Mouse (Mus musculus) limb, embryonic 15.5 days (tissue): ENCODE measurements around the gene Rpl36. TPM values are rescaled to one million over a fixed set of nuclear protein-coding genes. Genes with fewer than 3 reads are reported as not detected.
A peak's percentile ranks its signal among the peaks of the same experiment; 100 is the strongest.
"Not testable (repeated sequence)": the region's sequence is repeated elsewhere in the genome, so short reads cannot be mapped to it uniquely, and the experiment has no call there.

ENCODE experiments used
- ATAC-seq: fragments of 200-750 bp; cut with Nextera tagmentation; 2 replicates; pipeline ENCODE4 v1.8.0; 2017; ENCODE audit warnings: low read depth, moderate TSS enrichment; ENCODE audit not compliant: insufficient number of reproducible peaks, low FRiP score, low TSS enrichment
- H3K27ac ChIP-seq: fragments of 300-500 bp; sonication (generic); 2 replicates; pipeline ENCODE4 v1.5.1; 2015; ENCODE audit warnings: moderate library complexity, mild to moderate bottlenecking, inconsistent platforms
- H3K27me3 ChIP-seq: fragments of 300-500 bp; sonication (generic); 2 replicates; pipeline ENCODE4 v1.6.1; 2015; ENCODE audit warnings: inconsistent platforms
- H3K36me3 ChIP-seq: fragments of 300-500 bp; sonication (generic); 2 replicates; pipeline ENCODE4 v1.6.1; 2015; ENCODE audit warnings: inconsistent platforms
- H3K4me1 ChIP-seq: fragments of 300-500 bp; sonication (generic); 2 replicates; pipeline ENCODE4 v1.6.1; 2015; ENCODE audit warnings: inconsistent platforms
- H3K4me2 ChIP-seq: fragments of 300-500 bp; sonication (generic); 2 replicates; pipeline ENCODE4 v1.6.1; 2015; ENCODE audit warnings: mild to moderate bottlenecking, inconsistent platforms
- H3K4me3 ChIP-seq: fragments of 300-500 bp; sonication (generic); 2 replicates; pipeline ENCODE4 v1.5.1; 2015; ENCODE audit warnings: mild to moderate bottlenecking, inconsistent platforms
- H3K9ac ChIP-seq: fragments of 300-500 bp; sonication (generic); 2 replicates; pipeline ENCODE4 v1.6.1; 2015; ENCODE audit warnings: inconsistent platforms
- H3K9me3 ChIP-seq: fragments of 300-500 bp; sonication (generic); 2 replicates; pipeline ENCODE4 v1.6.1; 2016; ENCODE audit warnings: inconsistent platforms
- WGBS: fragments of 180-500 bp; shearing (Covaris S2); methylation state at CpG from one replicate; pipeline ENCODE4 v1.1.7; 2015; 5-methylcytosine and 5-hydroxymethylcytosine counted together
- polyA plus RNA-seq: library from polyadenylated mRNA; unstranded; fragments of >200 nt; fragmentation: Nextera tagmentation; extraction: Ambion mirVana; gene quantifications from 2 replicates; pipeline ENCODE4 v1.2.1, GENCODE M21; 2015

Rpl36 gene
- polyA plus RNA-seq, 1 experiment from 2014 or later = 1,900 TPM

DNA sequence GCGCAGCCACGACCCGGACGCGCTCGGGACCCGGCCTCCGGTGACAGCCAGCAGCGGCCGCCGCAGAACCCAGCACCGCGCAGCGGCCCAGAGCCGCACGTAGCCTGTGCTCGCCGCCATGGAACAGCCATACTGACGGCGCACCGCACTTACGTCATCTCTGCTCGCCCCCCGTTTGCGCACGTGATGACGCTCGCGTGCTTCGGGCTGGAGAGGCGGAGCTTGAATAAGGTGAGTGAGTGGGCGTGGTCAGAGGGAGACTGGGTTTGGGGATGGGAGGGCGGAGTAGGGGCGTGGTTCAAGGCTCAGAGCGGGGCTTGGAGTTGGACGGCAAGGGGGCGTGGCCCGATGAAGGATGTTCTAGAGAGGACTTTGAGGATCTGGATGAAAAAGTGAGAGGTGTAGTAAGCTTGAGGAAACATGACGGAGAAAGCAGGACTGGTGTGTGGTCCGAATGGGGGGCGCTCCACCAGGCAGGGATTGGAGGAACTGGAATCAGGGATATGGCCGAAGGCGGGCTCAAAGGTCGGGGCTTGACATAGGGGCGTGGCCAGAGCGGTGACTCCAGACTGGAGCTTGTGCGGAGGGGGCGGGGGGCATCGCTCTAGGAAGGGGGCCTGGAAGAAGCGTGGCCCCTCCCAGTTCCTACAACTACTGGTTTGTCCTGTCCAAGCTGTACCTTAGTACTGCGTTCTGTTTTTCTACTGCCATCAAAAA, 13.7 kb downstream of the Rpl36 start, which contains the start of gene Lonp1:
TSS of gene Lonp1 (minus strand) at position 134 of the 717 bp plus-strand sequence.
- under 1% methylated on average over 51 of the region's 51 CpGs for WGBS
- Histone ChIP-seq H3K27me3 (no peaks in the 10 kb centered on the region), H3K36me3 (peaks cover 25% of the 10 kb centered on the region), H3K4me2 (peak within 1 kb of the TSS; percentile 93), H3K27ac (peak within 1 kb of the TSS; percentile 85), H3K9me3 (no peaks in the 10 kb centered on the region), H3K4me1 (peaks cover 30% of the 10 kb centered on the region), H3K9ac (peak within 1 kb of the TSS; percentile 98), H3K4me3 (peak within 1 kb of the TSS; percentile 95)
- ATAC-seq = peak; percentile 93

DNA sequence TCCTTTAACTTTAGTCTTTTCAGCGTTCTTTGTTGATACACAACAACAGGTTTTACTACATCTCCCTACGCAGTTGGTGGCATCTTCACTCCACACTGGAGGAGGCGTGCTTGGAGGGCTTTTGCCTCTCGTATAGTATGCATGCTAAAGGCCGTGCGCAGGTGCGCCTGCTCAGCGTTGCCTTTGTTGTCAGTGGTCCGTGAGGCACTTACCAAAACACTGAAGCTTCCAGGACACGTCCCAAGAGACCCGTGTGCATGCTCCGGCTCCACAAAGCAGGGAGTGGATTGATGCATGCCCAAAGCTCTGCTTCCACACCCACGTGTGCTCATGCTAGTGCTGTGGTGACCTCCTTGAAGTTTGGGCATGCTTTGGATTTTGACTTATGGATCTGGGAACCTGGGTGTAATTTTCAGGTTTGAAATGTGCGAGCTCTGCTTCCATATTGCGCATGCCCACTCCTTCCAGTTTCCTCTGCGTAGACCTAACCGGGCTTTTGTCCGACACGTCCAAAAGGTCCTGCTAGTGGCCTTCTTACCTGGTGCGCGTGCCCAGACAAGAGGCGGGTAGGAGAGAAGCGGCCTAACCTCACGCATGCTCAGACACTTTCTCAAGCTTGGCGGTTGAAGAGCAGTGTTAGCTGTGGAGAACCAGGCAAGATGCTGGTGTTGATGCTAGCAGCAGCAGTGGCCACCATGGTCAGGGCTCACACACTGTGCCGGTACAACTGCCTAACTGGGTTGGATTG, 14.5 kb downstream of the Rpl36 start, which contains the start of gene Catsperd:
TSS of gene Catsperd (plus strand) at position 614 of the 748 bp plus-strand sequence.
- peak within 1 kb of the TSS; percentile 93 for H3K4me2 ChIP-seq
- ATAC-seq = no peak
- H3K9ac ChIP-seq = peak within 1 kb of the TSS; percentile 33; the same call in 1 of the 2 replicates
- WGBS = 7% methylated on average over 26 of the region's 26 CpGs
- no peaks in the 10 kb centered on the region for H3K9me3 ChIP-seq
- H3K4me1 ChIP-seq = peaks cover 30% of the 10 kb centered on the region
- H3K27me3 ChIP-seq = no peaks in the 10 kb centered on the region
- peak within 1 kb of the TSS; percentile 95 for H3K4me3 ChIP-seq
- H3K36me3 ChIP-seq = peaks cover 17% of the 10 kb centered on the region
- peak within 1 kb of the TSS; percentile 85 for H3K27ac ChIP-seq

DNA sequence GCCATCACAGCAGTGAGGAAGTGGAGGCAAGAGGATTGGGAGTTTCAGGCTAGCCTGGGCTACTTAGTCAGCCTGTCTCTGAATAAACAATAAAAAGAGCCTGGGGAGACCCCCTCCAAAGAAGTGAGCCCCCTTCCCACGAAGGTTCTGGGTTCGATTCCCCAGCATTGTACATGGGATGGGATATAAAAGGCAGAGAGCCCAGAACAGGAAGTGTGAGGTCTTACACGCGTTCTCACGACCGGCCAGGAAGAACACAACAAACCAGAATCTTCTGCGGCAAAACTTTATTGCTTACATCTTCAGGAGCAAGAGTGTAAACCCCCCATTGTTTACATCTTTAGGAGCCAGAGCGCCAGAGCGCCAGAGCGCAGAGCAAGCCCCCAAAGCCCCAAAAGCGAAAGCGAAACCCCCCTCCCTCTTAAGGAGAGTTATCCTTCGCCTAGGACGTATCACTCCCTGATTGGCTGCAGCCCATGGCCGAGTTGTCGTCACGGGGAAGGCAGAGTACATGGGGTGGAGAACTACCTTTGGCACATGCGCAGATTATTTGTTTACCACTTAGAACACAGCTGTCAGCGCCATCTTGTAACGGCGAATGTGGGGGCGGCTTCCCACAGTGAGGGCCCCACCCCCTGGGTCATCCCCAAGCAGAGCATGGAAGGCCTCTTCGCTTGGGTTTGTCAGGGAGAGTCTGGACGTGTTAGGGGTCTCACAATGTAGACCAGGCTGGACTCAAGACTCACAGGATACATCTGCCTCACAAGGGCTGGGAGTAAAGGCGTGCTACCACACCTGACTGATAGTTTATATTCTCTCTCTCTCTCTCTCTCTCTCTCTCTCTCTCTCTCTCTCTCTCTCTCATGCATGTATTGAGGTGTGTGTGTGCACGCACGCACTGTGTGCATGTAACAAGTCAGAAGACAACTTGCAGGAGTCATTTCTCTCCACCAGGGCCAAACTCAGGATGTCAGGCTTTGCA, 16.9 kb downstream of the Rpl36 start:
- 85% methylated on average over 27 of the region's 27 CpGs for WGBS
- H3K36me3 ChIP-seq, ATAC-seq: not testable (repeated sequence)

DNA sequence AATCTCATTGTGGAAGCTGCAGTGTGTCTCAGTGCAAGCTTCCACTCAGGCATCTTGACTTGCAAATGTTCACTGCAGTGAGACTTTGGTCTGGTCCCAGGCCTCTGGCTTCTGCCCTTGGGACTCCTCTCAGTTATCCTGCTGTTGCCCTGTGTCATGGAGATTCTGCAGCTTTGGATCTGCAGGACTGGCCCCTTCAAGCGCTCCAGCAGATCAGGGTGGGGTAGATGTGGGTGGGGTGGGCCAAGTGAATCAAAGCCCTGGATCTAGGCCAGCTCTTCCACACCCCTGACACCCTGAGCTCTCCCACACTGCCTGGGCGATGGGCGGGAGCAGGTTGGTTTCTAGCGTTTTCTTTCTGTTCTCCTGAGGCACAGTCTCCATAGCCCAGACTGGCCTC, 18.6 kb downstream of the Rpl36 start:
- Histone ChIP-seq H3K27ac (no peak overlapping the region), H3K27me3 (no peaks in the 10 kb centered on the region), H3K4me1 (peaks cover 12% of the 10 kb centered on the region), H3K4me2 (no peak overlapping the region), H3K36me3 (no peaks in the 10 kb centered on the region), H3K9ac (no peak overlapping the region), H3K4me3 (no peak overlapping the region), H3K9me3 (no peaks in the 10 kb centered on the region)
- no peak for ATAC-seq
- WGBS = 56% methylated on average over 4 of the region's 4 CpGs

More for the DNA sequence above, 16.9 kb downstream of the Rpl36 start:
- peaks cover 25% of the 10 kb centered on the region for H3K4me1 ChIP-seq
- H3K27me3 ChIP-seq, H3K9ac ChIP-seq, H3K4me2 ChIP-seq, H3K4me3 ChIP-seq, H3K27ac ChIP-seq, H3K9me3 ChIP-seq: not testable (repeated sequence)

DNA sequence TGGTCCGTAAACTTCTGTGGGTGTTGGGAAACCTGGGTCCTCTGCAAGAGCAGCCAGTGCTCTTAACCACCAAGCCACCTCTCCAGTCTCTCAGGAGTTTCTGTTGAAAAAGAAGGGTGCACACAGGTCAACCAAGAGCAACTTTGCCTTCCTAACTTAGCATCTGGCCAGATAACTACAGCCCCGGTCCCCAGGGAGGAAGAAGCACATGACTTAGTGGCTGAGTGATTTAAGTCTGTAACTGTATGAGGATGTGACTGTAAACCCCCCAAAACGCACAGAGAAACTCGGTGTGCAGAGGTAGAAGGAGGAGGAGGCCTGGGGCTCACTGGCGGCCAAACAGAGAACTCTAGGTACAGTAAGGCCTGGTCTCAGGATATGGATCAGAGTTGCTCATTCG, 20.8 kb downstream of the Rpl36 start:
- Histone ChIP-seq H3K4me2 (no peak overlapping the region), H3K4me1 (no peaks in the 10 kb centered on the region), H3K9me3 (no peaks in the 10 kb centered on the region), H3K36me3 (no peaks in the 10 kb centered on the region), H3K27ac (no peak overlapping the region), H3K4me3 (no peak overlapping the region), H3K9ac (no peak overlapping the region), H3K27me3 (no peaks in the 10 kb centered on the region)
- 76% methylated on average over 6 of the region's 6 CpGs for WGBS
- ATAC-seq = no peak

DNA sequence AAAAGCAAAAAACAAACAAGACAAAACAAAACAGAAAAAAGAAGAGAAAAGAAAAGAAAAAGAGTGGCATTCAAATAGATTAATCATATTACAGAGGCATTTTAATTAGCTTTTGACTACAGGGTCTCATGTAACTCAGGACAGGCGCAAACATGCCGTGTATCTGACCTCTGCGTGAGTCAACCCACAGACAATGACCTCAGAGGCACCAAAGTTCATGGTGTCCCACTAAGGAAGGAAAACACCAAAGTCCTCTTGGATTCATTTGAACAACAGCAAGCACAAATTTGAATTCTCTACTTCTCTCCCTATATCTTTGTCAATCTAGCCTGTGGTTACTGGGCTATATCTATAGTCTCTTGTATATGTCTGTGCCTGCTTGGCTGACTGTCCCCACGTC, 30.0 kb downstream of the Rpl36 start:
- 74% methylated on average over 4 of the region's 4 CpGs for WGBS

DNA sequence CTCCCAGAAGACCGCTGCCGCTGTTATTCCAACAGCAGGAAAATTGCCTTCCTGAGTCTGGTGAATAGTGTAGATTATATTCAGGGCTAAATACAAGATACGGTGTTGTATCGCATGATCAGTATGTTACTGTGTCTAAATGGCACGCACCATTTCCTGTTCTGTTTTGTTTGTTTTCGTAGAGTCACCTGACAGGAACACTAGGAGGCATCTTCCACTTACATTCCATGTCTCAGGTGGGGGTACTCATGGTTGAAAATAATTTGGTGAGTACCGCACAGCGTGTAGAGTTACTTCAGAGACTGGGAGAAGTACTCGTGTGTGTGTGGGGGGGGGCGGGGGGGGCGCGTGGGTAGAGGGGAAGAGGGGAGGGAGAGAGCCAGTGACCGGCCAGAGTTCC, 34.3 kb downstream of the Rpl36 start:
- H3K27me3 ChIP-seq = no peaks in the 10 kb centered on the region
- H3K4me3 ChIP-seq = no peak overlapping the region
- H3K9me3 ChIP-seq = no peaks in the 10 kb centered on the region
- H3K36me3 ChIP-seq = no peaks in the 10 kb centered on the region
- 63% methylated on average over 11 of the region's 13 CpGs for WGBS
- no peak overlapping the region for H3K9ac ChIP-seq
- no peak overlapping the region for H3K4me2 ChIP-seq
- no peak overlapping the region for H3K27ac ChIP-seq
- no peaks in the 10 kb centered on the region for H3K4me1 ChIP-seq
- ATAC-seq = no peak

More for the DNA sequence above, 30.0 kb downstream of the Rpl36 start:
- no peak overlapping the region for H3K4me2 ChIP-seq
- no peak overlapping the region for H3K4me3 ChIP-seq
- H3K36me3 ChIP-seq = no peaks in the 10 kb centered on the region
- no peak for ATAC-seq
- no peak overlapping the region for H3K9ac ChIP-seq
- H3K27me3 ChIP-seq = no peaks in the 10 kb centered on the region
- H3K9me3 ChIP-seq = no peaks in the 10 kb centered on the region
- no peaks in the 10 kb centered on the region for H3K4me1 ChIP-seq
- H3K27ac ChIP-seq = no peak overlapping the region

DNA sequence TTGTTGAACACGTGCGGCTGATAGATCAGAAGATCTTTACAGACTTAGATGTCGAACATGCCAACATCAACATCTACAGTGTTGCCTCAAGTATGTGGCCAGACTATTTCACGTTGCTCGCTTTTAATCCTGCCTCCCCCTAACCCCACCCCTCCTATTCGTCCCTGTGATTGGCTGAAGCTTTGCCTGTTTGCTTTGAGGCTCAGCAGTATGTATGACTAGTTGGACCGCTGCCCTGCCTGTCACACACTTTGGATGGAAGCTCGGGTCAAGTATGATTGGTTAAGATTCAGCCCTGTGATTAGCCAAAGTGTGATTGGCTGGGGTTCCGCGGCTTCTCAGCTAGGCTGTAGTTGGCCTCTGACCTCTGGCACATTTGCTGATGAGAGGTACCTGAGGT, 38.6 kb downstream of the Rpl36 start:
- WGBS = 39% methylated on average over 10 of the region's 10 CpGs
- H3K36me3 ChIP-seq = no peaks in the 10 kb centered on the region
- no peak overlapping the region for H3K9ac ChIP-seq
- H3K4me2 ChIP-seq = no peak overlapping the region
- no peak for ATAC-seq
- H3K4me1 ChIP-seq = no peaks in the 10 kb centered on the region
- H3K27ac ChIP-seq = no peak overlapping the region
- no peak overlapping the region for H3K4me3 ChIP-seq
- no peaks in the 10 kb centered on the region for H3K9me3 ChIP-seq
- no peaks in the 10 kb centered on the region for H3K27me3 ChIP-seq

DNA sequence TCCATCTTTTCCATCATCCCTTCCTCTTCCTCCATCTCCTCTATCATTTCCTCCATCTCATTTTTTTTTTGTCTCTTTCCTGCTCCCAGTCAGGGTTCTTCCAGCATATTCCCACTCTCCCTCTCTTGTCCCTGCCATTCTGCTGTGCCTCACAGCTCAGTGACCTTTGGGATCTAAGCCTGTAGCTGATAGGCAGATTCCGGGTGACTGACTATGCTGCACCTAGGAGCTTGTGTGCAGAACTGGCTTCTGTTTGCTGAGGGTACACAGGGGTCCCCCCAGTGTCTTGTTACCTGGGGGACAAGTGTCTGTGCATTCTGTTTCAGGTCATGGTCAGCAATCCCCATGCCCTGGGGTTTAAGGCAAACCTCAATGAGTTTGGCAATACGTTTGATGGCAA, 41.6 kb downstream of the Rpl36 start:
- Histone ChIP-seq H3K4me1 (no peaks in the 10 kb centered on the region), H3K9ac (no peak overlapping the region), H3K36me3 (no peaks in the 10 kb centered on the region), H3K27ac (no peak overlapping the region), H3K9me3 (no peaks in the 10 kb centered on the region), H3K4me3 (no peak overlapping the region), H3K27me3 (no peaks in the 10 kb centered on the region), H3K4me2 (no peak overlapping the region)
- ATAC-seq = no peak
- 85% methylated on average over 2 of the region's 2 CpGs for WGBS

DNA sequence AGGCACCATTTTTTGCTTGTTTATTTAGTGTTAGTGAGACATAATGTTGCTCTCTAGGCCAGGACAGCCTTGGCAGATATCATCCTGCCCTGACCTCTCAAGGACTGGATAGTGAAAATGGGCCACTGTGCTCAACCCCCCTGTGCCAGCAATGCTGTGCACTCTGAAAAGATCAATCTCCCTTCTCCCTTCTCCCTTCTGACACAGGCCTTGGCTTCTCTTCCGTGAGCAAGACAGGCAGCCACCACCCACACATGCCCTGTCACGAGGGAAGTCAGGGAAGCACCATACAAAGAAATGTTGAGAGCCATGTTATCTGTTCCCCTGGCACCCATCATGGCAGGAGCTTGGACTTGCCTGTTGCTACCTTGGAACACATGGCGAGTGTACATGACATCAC, 42.1 kb downstream of the Rpl36 start:
- H3K4me1 ChIP-seq = no peaks in the 10 kb centered on the region
- H3K27ac ChIP-seq = no peak overlapping the region
- H3K36me3 ChIP-seq = no peaks in the 10 kb centered on the region
- WGBS = 77% methylated on average over 3 of the region's 3 CpGs
- no peak overlapping the region for H3K4me2 ChIP-seq
- H3K27me3 ChIP-seq = no peaks in the 10 kb centered on the region
- H3K9ac ChIP-seq = no peak overlapping the region
- no peaks in the 10 kb centered on the region for H3K9me3 ChIP-seq
- ATAC-seq = no peak
- no peak overlapping the region for H3K4me3 ChIP-seq

DNA sequence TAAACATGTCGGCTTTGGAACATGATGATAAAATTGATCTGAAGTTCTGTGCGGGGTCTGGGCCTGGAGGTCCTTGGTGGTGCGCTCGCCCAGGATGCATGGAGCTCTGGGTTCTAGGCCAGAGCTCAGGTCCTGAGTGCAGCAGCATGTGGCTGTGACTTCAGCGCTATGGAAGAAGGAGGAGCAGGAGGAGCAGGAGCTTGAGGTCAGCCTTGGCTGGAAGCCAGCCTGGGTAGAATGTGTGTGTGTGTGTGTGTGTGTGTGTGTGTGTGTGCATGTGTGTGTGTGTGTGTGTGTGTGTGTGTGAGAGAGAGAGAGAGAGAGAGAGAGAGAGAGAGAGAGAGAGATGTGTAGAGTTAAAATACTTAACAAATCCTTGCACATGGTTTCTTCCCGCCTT, 43.0 kb downstream of the Rpl36 start:
- H3K9me3 ChIP-seq = no peaks in the 10 kb centered on the region
- H3K4me1 ChIP-seq = no peaks in the 10 kb centered on the region
- no peak overlapping the region for H3K27ac ChIP-seq
- H3K4me2 ChIP-seq = no peak overlapping the region
- H3K36me3 ChIP-seq = no peaks in the 10 kb centered on the region
- 88% methylated on average over 6 of the region's 6 CpGs for WGBS
- no peaks in the 10 kb centered on the region for H3K27me3 ChIP-seq
- ATAC-seq = no peak
- no peak overlapping the region for H3K9ac ChIP-seq
- no peak overlapping the region for H3K4me3 ChIP-seq
